Mouse (Mus musculus) small intestine, adult 2 months (tissue): ENCODE results near the gene Fam13a.

Experiments
- CTCF ChIP-seq: fragments of 200-500 bp; IDR thresholded peaks from 2 replicates; pipeline ENCODE4 v1.5.1; 2012; ENCODE audit warnings: low read depth, mild to moderate bottlenecking, control low read depth, inconsistent platforms, low read length, moderate library complexity, mixed read lengths; ENCODE audit not compliant: insufficient replicate concordance, insufficient read length; ENCODE audit errors: extremely low read depth
- POLR2A ChIP-seq: fragments of 200-500 bp; IDR thresholded peaks from 2 replicates; pipeline ENCODE4 v1.6.1; 2012; ENCODE audit warnings: low read depth, mild to moderate bottlenecking, control low read depth, inconsistent platforms, low read length, moderate library complexity

- TF ChIP-seq CTCF (no peak), POLR2A (no peak)
Observed at GRCm38 (mm10) chr6:58893307-58893706, 131.0 kb downstream of the Fam13a start.
